8 mouse cellular contexts compared by ENCODE assay signal in genomic region chr3:36496746-36497145, GRCm38 (mm10). TPM values are rescaled to one million over a fixed set of nuclear protein-coding genes. Genes with fewer than 3 reads are reported as not detected.
DNase-seq lines count a peak whose midpoint lies in the region; ATAC-seq lines count a peak whose summit lies in the region.

No protein-coding gene starts in this region.

- no peak overlapping the region for H3K27ac ChIP-seq in kidney, embryonic 14.5 days (ENCODE audit: low read depth, low read length)
- no peak overlapping the region for H3K27ac ChIP-seq in liver, embryonic 11.5 days (ENCODE audit: low read depth, low read length)
- no peak overlapping the region for H3K27ac ChIP-seq in neural tube, embryonic 15.5 days (replicated peaks)

- no peaks in the 10 kb centered on the region for H3K36me3 ChIP-seq in kidney, embryonic 14.5 days (ENCODE audit: control insufficient read depth, insufficient read depth, low read length)
- no peaks in the 10 kb centered on the region for H3K36me3 ChIP-seq in liver, embryonic 11.5 days (ENCODE audit: control insufficient read depth, insufficient read depth, low read length)
- H3K36me3 ChIP-seq in neural tube, embryonic 15.5 days: no peaks in the 10 kb centered on the region

- H3K9me3 ChIP-seq in kidney, embryonic 14.5 days (ENCODE audit: control insufficient read depth, low read length): no peaks in the 10 kb centered on the region
- no peaks in the 10 kb centered on the region for H3K9me3 ChIP-seq in liver, embryonic 11.5 days (ENCODE audit: control insufficient read depth, low read length)
- no peaks in the 10 kb centered on the region for H3K9me3 ChIP-seq in neural tube, embryonic 15.5 days (replicated peaks)

- H3K4me3 ChIP-seq in kidney, embryonic 14.5 days (ENCODE audit: low read length): no peak overlapping the region
- H3K4me3 ChIP-seq in liver, embryonic 11.5 days (ENCODE audit: low read depth, low read length): no peak overlapping the region
- no peak overlapping the region for H3K4me3 ChIP-seq in neural tube, embryonic 15.5 days (replicated peaks)

- H3K27me3 ChIP-seq in kidney, embryonic 14.5 days (ENCODE audit: control insufficient read depth, insufficient read depth, low read length): no peaks in the 10 kb centered on the region
- H3K27me3 ChIP-seq in liver, embryonic 11.5 days (replicated peaks; ENCODE audit: control insufficient read depth, insufficient read depth, low read length): no peaks in the 10 kb centered on the region
- H3K27me3 ChIP-seq in neural tube, embryonic 15.5 days (replicated peaks): no peaks in the 10 kb centered on the region

- H3K4me2 ChIP-seq in kidney, embryonic 14.5 days (replicated peaks; ENCODE audit: low read depth, low read length): peak overlapping the region; percentile 22; the same call in 1 of the 2 replicates
- no peak overlapping the region for H3K4me2 ChIP-seq in liver, embryonic 11.5 days
- H3K4me2 ChIP-seq in neural tube, embryonic 15.5 days: no peak overlapping the region

- no peak overlapping the region; the same call in 1 of the 2 replicates for H3K9ac ChIP-seq in kidney, embryonic 14.5 days (ENCODE audit: low read depth, low read length)
- H3K9ac ChIP-seq in liver, embryonic 11.5 days (ENCODE audit: low read depth, low read length): no peak overlapping the region
- H3K9ac ChIP-seq in neural tube, embryonic 15.5 days (replicated peaks): no peak overlapping the region

- ATAC-seq in granulocyte monocyte progenitor cell, adult 5-6 weeks (replicated peaks; ENCODE audit: poor library complexity, severe bottlenecking): peak; percentile 86
- ATAC-seq in kidney, embryonic 14.5 days (ENCODE audit: low FRiP score, low TSS enrichment): peak; percentile 61
- no peak; the same call in 1 of the 2 replicates for ATAC-seq in liver, embryonic 11.5 days (replicated peaks; ENCODE audit: low FRiP score)
- peak; percentile 57; the same call in 1 of the 2 replicates for ATAC-seq in neural tube, embryonic 15.5 days (ENCODE audit: low FRiP score)

- WGBS in kidney, embryonic 14.5 days: 20% methylated on average over 14 of the region's 14 CpGs
- 21% methylated on average over 14 of the region's 14 CpGs for WGBS in liver, embryonic 11.5 days
- 18% methylated on average over 14 of the region's 14 CpGs for WGBS in neural tube, embryonic 15.5 days

- H3K4me1 ChIP-seq in kidney, embryonic 14.5 days (ENCODE audit: control insufficient read depth, insufficient read depth, low read length): no peaks in the 10 kb centered on the region
- no peaks in the 10 kb centered on the region; the same call in 1 of the 2 replicates for H3K4me1 ChIP-seq in liver, embryonic 11.5 days (replicated peaks; ENCODE audit: control insufficient read depth, insufficient read depth, low read length)
- H3K4me1 ChIP-seq in neural tube, embryonic 15.5 days: peaks cover 11% of the 10 kb centered on the region

- DNase-seq in CD4-positive helper T cell, adult 2 months (ENCODE audit: low read depth, low spot score): peak; percentile 60
- DNase-seq in adrenal gland, adult 18-20 months (ENCODE audit: low spot score in 2 of 2): peak; percentile 59 to 70
- peak; percentile 91 for DNase-seq in embryo, embryonic 11 days
- peak; percentile 62 for DNase-seq in liver, embryonic 11.5 days (ENCODE audit: low spot score)
- DNase-seq in thymus, postnatal 25 days: peak; percentile 50

RNA-seq across cellular contexts. Expression of gene 1810062G17Rik, which starts 21.0 kb away (rescaled TPM):
- 1 to 10 TPM in 1 of 2 experiments, not detected in 1; 1.5 TPM for total RNA-seq in adrenal gland, adult 18-20 months (2021)
- 1.7 TPM in 1 of 2 replicates, not detected in the other for total RNA-seq in granulocyte monocyte progenitor cell, adult 5-6 weeks (2014; fragmentation: Nextera tagmentation)
- 2.4 TPM in 1 of 2 replicates, not detected in the other for total RNA-seq in granulocyte monocyte progenitor cell, adult 5-6 weeks (2017)
- polyA plus RNA-seq in kidney, embryonic 14.5 days (2014; fragmentation: Nextera tagmentation; extraction: Ambion mirVana): 1.8 and 2.1 TPM in 2 replicates
- polyA plus RNA-seq in liver, embryonic 11.5 days (2014; fragmentation: Nextera tagmentation; extraction: Ambion mirVana): 0.48 and 0.75 TPM in 2 replicates
- 0.41 and 0.56 TPM in 2 replicates for polyA plus RNA-seq in neural tube, embryonic 15.5 days (2015; fragmentation: Nextera tagmentation; extraction: Ambion mirVana)

RNA-seq across cellular contexts. Expression of gene Anxa5, which starts 21.1 kb away (rescaled TPM):
- total RNA-seq in adrenal gland, adult 18-20 months (2021): 100 to 1,000 TPM; 616 to 644 TPM
- 125 TPM in 2 replicates for total RNA-seq in granulocyte monocyte progenitor cell, adult 5-6 weeks (2014; fragmentation: Nextera tagmentation)
- 79.4 and 102 TPM in 2 replicates for total RNA-seq in granulocyte monocyte progenitor cell, adult 5-6 weeks (2017)
- polyA plus RNA-seq in kidney, embryonic 14.5 days (2014; fragmentation: Nextera tagmentation; extraction: Ambion mirVana): 224 and 244 TPM in 2 replicates
- 105 and 108 TPM in 2 replicates for polyA plus RNA-seq in liver, embryonic 11.5 days (2014; fragmentation: Nextera tagmentation; extraction: Ambion mirVana)
- polyA plus RNA-seq in neural tube, embryonic 15.5 days (2015; fragmentation: Nextera tagmentation; extraction: Ambion mirVana): 111 and 182 TPM in 2 replicates

RNA-seq across cellular contexts. Expression of gene Gm11549, which starts 24.9 kb away (rescaled TPM):
- total RNA-seq in adrenal gland, adult 18-20 months (2021): not detected
- not detected in 2 replicates for total RNA-seq in granulocyte monocyte progenitor cell, adult 5-6 weeks (2014; fragmentation: Nextera tagmentation)
- not detected in 2 replicates for total RNA-seq in granulocyte monocyte progenitor cell, adult 5-6 weeks (2017)
- not detected in 2 replicates for polyA plus RNA-seq in kidney, embryonic 14.5 days (2014; fragmentation: Nextera tagmentation; extraction: Ambion mirVana)
- not detected in 2 replicates for polyA plus RNA-seq in liver, embryonic 11.5 days (2014; fragmentation: Nextera tagmentation; extraction: Ambion mirVana)
- 1.0 and 1.2 TPM in 2 replicates for polyA plus RNA-seq in neural tube, embryonic 15.5 days (2015; fragmentation: Nextera tagmentation; extraction: Ambion mirVana)

RNA-seq across cellular contexts. Expression of gene Exosc9, which starts 55.7 kb away (rescaled TPM):
- 10 to 100 TPM; 26.7 to 31.5 TPM for total RNA-seq in adrenal gland, adult 18-20 months (2021)
- total RNA-seq in granulocyte monocyte progenitor cell, adult 5-6 weeks (2014; fragmentation: Nextera tagmentation): 65.5 and 69.0 TPM in 2 replicates
- total RNA-seq in granulocyte monocyte progenitor cell, adult 5-6 weeks (2017): 118 and 150 TPM in 2 replicates
- polyA plus RNA-seq in kidney, embryonic 14.5 days (2014; fragmentation: Nextera tagmentation; extraction: Ambion mirVana): 69.1 and 77.0 TPM in 2 replicates
- 76.0 and 82.7 TPM in 2 replicates for polyA plus RNA-seq in liver, embryonic 11.5 days (2014; fragmentation: Nextera tagmentation; extraction: Ambion mirVana)
- polyA plus RNA-seq in neural tube, embryonic 15.5 days (2015; fragmentation: Nextera tagmentation; extraction: Ambion mirVana): 74.0 and 78.9 TPM in 2 replicates
